Mouse (Mus musculus): ENCODE data around the gene Epb41.
A peak's percentile ranks its signal among the peaks of the same experiment; 100 is the strongest.

Gene Epb41

GRCm38 (mm10) chr4:132074077-132074932 lies 816 bp downstream of the Epb41 start, which contains the start of gene Gm10300:
Gm10300 (plus strand) TSS chr4:132074697.
- DNase-seq (ENCODE audit: low spot score in 2 of 2) = peak; percentile 62 to 71

GRCm38 (mm10) chr4:132072946-132073345 lies 2.2 kb downstream of the Epb41 start:
- DNase-seq (ENCODE audit: low spot score in 2 of 2) = peak; percentile 60 to 69

GRCm38 (mm10) chr4:132072156-132072555 lies 3.0 kb downstream of the Epb41 start:
- no peak for DNase-seq (ENCODE audit: low spot score in 2 of 2)

- DNase-seq (ENCODE audit: low spot score in 2 of 2) = no peak
These were observed 3.4 kb downstream of the Epb41 start for GRCm38 (mm10) chr4:132071674-132072073.

GRCm38 (mm10) chr4:132067938-132068235 lies 7.2 kb downstream of the Epb41 start:
- DNase-seq (ENCODE audit: low spot score in 2 of 2) = no peak

GRCm38 (mm10) chr4:132067112-132067937 lies 7.8 kb downstream of the Epb41 start:
- DNase-seq (ENCODE audit: low spot score in 2 of 2) = no peak

- DNase-seq (ENCODE audit: low spot score in 2 of 2) = peak; percentile 84 to 89
These were observed 8.9 kb downstream of the Epb41 start for GRCm38 (mm10) chr4:132066101-132066773.

- DNase-seq (ENCODE audit: low spot score in 2 of 2) = no peak
These were observed 9.5 kb downstream of the Epb41 start for GRCm38 (mm10) chr4:132065578-132065977.

- no peak for DNase-seq (ENCODE audit: low spot score in 2 of 2)
These were observed 10.6 kb downstream of the Epb41 start for GRCm38 (mm10) chr4:132064550-132064949.

- DNase-seq (ENCODE audit: low spot score in 2 of 2) = no peak
These were observed 11.9 kb downstream of the Epb41 start for GRCm38 (mm10) chr4:132062934-132063884.

GRCm38 (mm10) chr4:132062289-132062688 lies 12.8 kb downstream of the Epb41 start:
- no peak for DNase-seq (ENCODE audit: low spot score in 2 of 2)

- no peak for DNase-seq (ENCODE audit: low spot score in 2 of 2)
These were observed 14.9 kb downstream of the Epb41 start for GRCm38 (mm10) chr4:132060040-132060832.

- DNase-seq (ENCODE audit: low spot score in 2 of 2) = no peak
These were observed 15.6 kb downstream of the Epb41 start for GRCm38 (mm10) chr4:132059541-132059940.

- no peak for DNase-seq (ENCODE audit: low spot score in 2 of 2)
These were observed 17.8 kb downstream of the Epb41 start for GRCm38 (mm10) chr4:132057311-132057710.

GRCm38 (mm10) chr4:132051321-132052275 lies 23.5 kb downstream of the Epb41 start:
- no peak for DNase-seq (ENCODE audit: low spot score in 2 of 2)

- peak in 1 of 2 experiments; percentile 30 for DNase-seq (ENCODE audit: low spot score in 2 of 2)
These were observed 25.4 kb downstream of the Epb41 start for GRCm38 (mm10) chr4:132049549-132050200.

GRCm38 (mm10) chr4:132048995-132049404 lies 26.1 kb downstream of the Epb41 start:
- DNase-seq (ENCODE audit: low spot score in 2 of 2) = peak; percentile 89 to 90
